Mouse (Mus musculus) kidney, adult 2 months (tissue): ENCODE results near the gene Dph6. TPM values are rescaled to one million over a fixed set of nuclear protein-coding genes. Genes with fewer than 3 reads are reported as not detected.

Experiments
- DNase-seq: peaks from one replicate; pipeline ENCODE4 v3.0.0; 2021
- H3K27ac ChIP-seq: fragments of 200-500 bp; 2 replicates; pipeline ENCODE4 v1.5.1; 2012; ENCODE audit warnings: low read depth, low read length, control low read depth, inconsistent platforms; ENCODE audit not compliant: insufficient read depth
- H3K27me3 ChIP-seq: fragments of 200-500 bp; replicated peaks from 2 replicates; pipeline ENCODE4 v1.6.1; 2012; ENCODE audit warnings: mild to moderate bottlenecking, moderate library complexity, low read length, inconsistent platforms; ENCODE audit not compliant: control insufficient read depth, insufficient read depth
- H3K36me3 ChIP-seq: fragments of 200-500 bp; 2 replicates; pipeline ENCODE4 v1.6.1; 2012; ENCODE audit warnings: mild to moderate bottlenecking, moderate library complexity, low read length, inconsistent platforms; ENCODE audit not compliant: control insufficient read depth, insufficient read depth
- H3K4me1 ChIP-seq: fragments of 200-500 bp; 2 replicates; pipeline ENCODE4 v1.6.1; 2011; ENCODE audit warnings: low read length; ENCODE audit not compliant: control insufficient read depth, insufficient read depth
- H3K4me3 ChIP-seq: fragments of 200-500 bp; 2 replicates; pipeline ENCODE4 v1.5.1; 2011; ENCODE audit warnings: mild to moderate bottlenecking, low read depth, low read length, control low read depth; ENCODE audit not compliant: insufficient read depth
- CTCF ChIP-seq: fragments of 200-500 bp; conservative IDR thresholded peaks from 2 replicates; pipeline ENCODE4 v1.5.1; 2011; ENCODE audit warnings: low read depth, mild to moderate bottlenecking, control low read depth, low read length, moderate library complexity, mixed read lengths; ENCODE audit not compliant: insufficient read depth, insufficient read length
- POLR2A ChIP-seq: fragments of 200-500 bp; IDR thresholded peaks from one replicate; pipeline ENCODE4 v1.6.1; 2011; ENCODE audit warnings: low read depth, low read length, control low read depth
- WGBS: fragments of 180-500 bp; shearing (Covaris S2); methylation state at CpG from one replicate; pipeline ENCODE4 v1.1.7; 2018; 5-methylcytosine and 5-hydroxymethylcytosine counted together
- polyA plus RNA-seq: library from polyadenylated mRNA; depleted of rRNA; stranded (reverse); fragments of >200 nt; gene quantifications from 2 replicates; pipeline ENCODE4 v1.2.3, GENCODE M21; 2012

Dph6 gene
- polyA plus RNA-seq, 1 experiment, result 13.4 TPM

DNA sequence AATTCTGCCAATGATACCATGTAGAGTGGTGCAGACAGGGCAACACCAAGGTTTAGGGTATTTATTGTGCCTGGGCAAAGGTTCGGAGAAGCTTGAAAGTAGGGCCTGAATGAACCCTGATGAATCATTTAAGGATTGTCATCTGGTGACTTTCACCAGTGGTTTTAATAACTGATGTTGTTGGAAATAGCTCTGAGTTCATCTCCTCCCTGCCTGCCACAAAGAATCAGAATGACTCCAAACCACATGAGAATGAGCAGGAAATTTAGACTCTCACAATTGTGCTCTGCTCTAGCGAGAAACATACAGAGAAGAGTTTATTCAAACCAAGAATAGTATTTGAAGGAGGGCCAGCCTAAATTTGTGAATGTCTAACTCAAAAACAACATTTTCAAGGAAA is 4.2 kb upstream of the Dph6 start:
- H3K4me3 ChIP-seq, result no peak overlapping the region
- H3K36me3 ChIP-seq, result no peaks in the 10 kb centered on the region
- no peaks in the 10 kb centered on the region for H3K27me3 ChIP-seq
- H3K27ac ChIP-seq, result no peak overlapping the region
- H3K4me1 ChIP-seq, result no peaks in the 10 kb centered on the region; the same call in 1 of the 2 replicates
- TF ChIP-seq POLR2A (no peak), CTCF (no peak)
- no peak for DNase-seq
- WGBS, result 77% methylated on average over 2 of the region's 2 CpGs

GRCm38 (mm10) chr2:114646240-114646639 is 8.5 kb downstream of the Dph6 start:
- Histone ChIP-seq H3K4me1 (no peaks in the 10 kb centered on the region), H3K27ac (no peak overlapping the region), H3K4me3 (no peak overlapping the region), H3K36me3 (no peaks in the 10 kb centered on the region), H3K27me3 (no peaks in the 10 kb centered on the region)
- DNase-seq, result no peak
- TF ChIP-seq CTCF, result no peak
- no peak for TF ChIP-seq POLR2A
- WGBS, result 75% methylated on average over 5 of the region's 5 CpGs

DNA sequence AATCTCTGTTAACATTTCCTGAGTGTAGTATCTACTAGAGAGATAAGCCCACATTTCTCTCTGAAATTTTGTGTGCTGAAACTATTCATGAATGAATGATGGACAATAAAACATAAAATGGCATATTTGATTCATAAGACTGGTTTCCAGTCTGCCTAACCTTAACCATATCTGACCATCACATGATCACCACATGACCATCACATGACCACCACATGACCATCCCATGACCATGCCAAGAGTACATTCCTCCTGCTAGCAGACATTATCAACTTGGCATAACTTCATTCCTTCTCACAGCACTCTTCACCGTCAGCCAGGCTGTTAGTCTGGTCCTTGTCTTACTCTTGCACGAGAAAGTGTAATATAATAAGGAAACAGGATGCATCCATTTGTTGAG is 10.9 kb downstream of the Dph6 start:
- 97% methylated on average over 2 of the region's 2 CpGs for WGBS
- no peaks in the 10 kb centered on the region for H3K4me1 ChIP-seq
- no peak for DNase-seq
- no peak overlapping the region for H3K27ac ChIP-seq
- no peak overlapping the region for H3K4me3 ChIP-seq
- no peaks in the 10 kb centered on the region; the same call in 1 of the 2 replicates for H3K36me3 ChIP-seq
- H3K27me3 ChIP-seq, result no peaks in the 10 kb centered on the region
- TF ChIP-seq POLR2A (no peak), CTCF (no peak)

GRCm38 (mm10) chr2:114624683-114625082 is 30.1 kb downstream of the Dph6 start:
- Histone ChIP-seq H3K4me3 (no peak overlapping the region), H3K4me1 (no peaks in the 10 kb centered on the region), H3K27me3 (no peaks in the 10 kb centered on the region), H3K27ac (peak overlapping the region; percentile 87), H3K36me3 (no peaks in the 10 kb centered on the region)
- peak; percentile 59 for DNase-seq
- 53% methylated on average over 4 of the region's 4 CpGs for WGBS
- TF ChIP-seq CTCF, result no peak
- TF ChIP-seq POLR2A, result no peak

- H3K27me3 ChIP-seq, result no peaks in the 10 kb centered on the region
- H3K36me3 ChIP-seq, result no peaks in the 10 kb centered on the region
- peak overlapping the region; percentile 7; the same call in 1 of the 2 replicates for H3K27ac ChIP-seq
- WGBS, result 19% methylated on average over 2 of the region's 2 CpGs
- no peaks in the 10 kb centered on the region for H3K4me1 ChIP-seq
- H3K4me3 ChIP-seq, result no peak overlapping the region
- TF ChIP-seq POLR2A (no peak), CTCF (no peak)
- DNase-seq, result peak; percentile 66
These were observed 32.2 kb downstream of the Dph6 start for GRCm38 (mm10) chr2:114622550-114622939.

GRCm38 (mm10) chr2:114621781-114622549 is 32.8 kb downstream of the Dph6 start:
- DNase-seq, result no peak
- TF ChIP-seq POLR2A, result no peak
- no peak for TF ChIP-seq CTCF
- H3K4me1 ChIP-seq, result no peaks in the 10 kb centered on the region
- no peaks in the 10 kb centered on the region for H3K27me3 ChIP-seq
- WGBS, result 37% methylated on average over 5 of the region's 5 CpGs
- no peaks in the 10 kb centered on the region for H3K36me3 ChIP-seq
- no peak overlapping the region for H3K27ac ChIP-seq
- H3K4me3 ChIP-seq, result no peak overlapping the region

DNA sequence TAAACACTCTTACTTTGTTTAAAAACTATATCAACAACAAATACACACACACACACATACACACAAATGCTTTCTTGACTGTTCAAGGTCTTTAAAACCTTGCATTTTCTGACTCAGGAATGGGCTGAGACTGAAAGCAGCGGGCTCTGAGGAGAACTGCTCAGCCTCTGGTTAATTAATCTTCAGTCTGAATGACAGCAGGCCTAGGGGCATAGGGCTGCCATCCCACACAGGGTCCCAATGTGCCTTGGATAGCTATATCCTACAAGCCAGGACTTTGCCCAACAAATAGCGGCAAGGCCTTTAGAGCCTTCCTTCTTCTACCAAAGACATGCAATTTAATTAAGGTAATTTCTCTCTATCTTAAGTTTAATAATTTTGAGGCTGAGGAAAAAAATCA is 43.2 kb downstream of the Dph6 start:
- Histone ChIP-seq H3K4me3 (no peak overlapping the region), H3K4me1 (no peaks in the 10 kb centered on the region), H3K27ac (no peak overlapping the region), H3K27me3 (no peaks in the 10 kb centered on the region), H3K36me3 (no peaks in the 10 kb centered on the region)
- TF ChIP-seq CTCF (no peak), POLR2A (no peak)
- WGBS, result 75% methylated on average over 2 of the region's 2 CpGs
- no peak for DNase-seq
